Mouse (Mus musculus) cerebellum, adult 8-10 months (tissue): ENCODE measurements around the gene Ttyh3.

Experiments used
- DNase-seq: peaks from one replicate; pipeline ENCODE4 v3.0.0; 2022

Gene Ttyh3

GRCm38 (mm10) chr5:140651231-140651630 lies 2.4 kb upstream of the Ttyh3 start:
- no peak for DNase-seq

GRCm38 (mm10) chr5:140649881-140650414 lies 1.1 kb upstream of the Ttyh3 start:
- DNase-seq, result no peak

GRCm38 (mm10) chr5:140649101-140649667 lies 353 bp upstream of the Ttyh3 start:
- peak; percentile 96 for DNase-seq

GRCm38 (mm10) chr5:140647821-140648518 lies 861 bp downstream of the Ttyh3 start:
- DNase-seq, result peak; percentile 64

GRCm38 (mm10) chr5:140647031-140647760 lies 1.6 kb downstream of the Ttyh3 start:
- DNase-seq, result peak; percentile 54

GRCm38 (mm10) chr5:140646171-140646570 lies 2.7 kb downstream of the Ttyh3 start:
- no peak for DNase-seq

- DNase-seq, result no peak
These were observed 3.4 kb downstream of the Ttyh3 start for GRCm38 (mm10) chr5:140645454-140645853.

GRCm38 (mm10) chr5:140644702-140645201 lies 4.1 kb downstream of the Ttyh3 start:
- DNase-seq, result no peak

- no peak for DNase-seq
These were observed 4.6 kb downstream of the Ttyh3 start for GRCm38 (mm10) chr5:140644263-140644662.

GRCm38 (mm10) chr5:140642076-140642475 lies 6.8 kb downstream of the Ttyh3 start:
- no peak for DNase-seq

GRCm38 (mm10) chr5:140641254-140641928 lies 7.4 kb downstream of the Ttyh3 start:
- DNase-seq, result no peak

- DNase-seq, result no peak
These were observed 8.0 kb downstream of the Ttyh3 start for GRCm38 (mm10) chr5:140640812-140641211.

- no peak for DNase-seq
These were observed 9.0 kb downstream of the Ttyh3 start for GRCm38 (mm10) chr5:140639871-140640270.

- no peak for DNase-seq
These were observed 9.5 kb downstream of the Ttyh3 start for GRCm38 (mm10) chr5:140639312-140639711.

GRCm38 (mm10) chr5:140638484-140638883 lies 10.3 kb downstream of the Ttyh3 start:
- DNase-seq, result no peak

GRCm38 (mm10) chr5:140637989-140638388 lies 10.8 kb downstream of the Ttyh3 start:
- no peak for DNase-seq

GRCm38 (mm10) chr5:140637058-140637410 lies 11.8 kb downstream of the Ttyh3 start:
- DNase-seq, result no peak

GRCm38 (mm10) chr5:140636316-140637057 lies 12.3 kb downstream of the Ttyh3 start:
- DNase-seq, result no peak

GRCm38 (mm10) chr5:140634798-140635722 lies 13.8 kb downstream of the Ttyh3 start:
- no peak for DNase-seq

- DNase-seq, result no peak
These were observed 15.4 kb downstream of the Ttyh3 start for GRCm38 (mm10) chr5:140633432-140633831.

GRCm38 (mm10) chr5:140628995-140629394 lies 19.8 kb downstream of the Ttyh3 start:
- DNase-seq, result no peak
